Mouse (Mus musculus) ES-Bruce4 (cell line): Measurements from ENCODE around the gene Gm6377. TPM values are rescaled to one million over a fixed set of nuclear protein-coding genes. Genes with fewer than 3 reads are reported as not detected.

Experiments used
- H3K27ac ChIP-seq: 2 replicates; pipeline ENCODE4 v1.5.1; 2012; ENCODE audit warnings: low read length, inconsistent platforms; ENCODE audit not compliant: insufficient read depth
- H3K27me3 ChIP-seq: 2 replicates; pipeline ENCODE4 v1.6.1; 2012; ENCODE audit warnings: mild to moderate bottlenecking, low read length, inconsistent platforms; ENCODE audit not compliant: control insufficient read depth, poor library complexity, insufficient read depth, severe bottlenecking
- H3K36me3 ChIP-seq: 2 replicates; pipeline ENCODE4 v1.6.1; 2012; ENCODE audit warnings: inconsistent platforms, mild to moderate bottlenecking, low read length, moderate library complexity; ENCODE audit not compliant: control insufficient read depth, poor library complexity, insufficient read depth, severe bottlenecking
- H3K4me1 ChIP-seq: one replicate; pipeline ENCODE4 v1.8.1; 2011; ENCODE audit warnings: low read length; ENCODE audit not compliant: control insufficient read depth, insufficient read depth
- H3K4me3 ChIP-seq: 2 replicates; pipeline ENCODE4 v1.5.1; 2011; ENCODE audit warnings: low read depth, mild to moderate bottlenecking, low read length
- H3K9ac ChIP-seq: 2 replicates; pipeline ENCODE4 v1.6.1; 2012; ENCODE audit warnings: low read depth, mild to moderate bottlenecking, inconsistent platforms; ENCODE audit not compliant: poor library complexity, severe bottlenecking
- H3K9me3 ChIP-seq: replicated peaks from 2 replicates; pipeline ENCODE4 v1.6.1; 2012; ENCODE audit warnings: mild to moderate bottlenecking, low read length, inconsistent platforms; ENCODE audit not compliant: control insufficient read depth, poor library complexity, insufficient read depth, severe bottlenecking
- CTCF ChIP-seq: IDR thresholded peaks from one replicate; pipeline ENCODE4 v1.8.1; 2011; ENCODE audit warnings: low read depth, low read length
- EP300 ChIP-seq: IDR thresholded peaks from 2 replicates; pipeline ENCODE4 v1.6.1; 2011; ENCODE audit warnings: low read depth, low read length; ENCODE audit not compliant: insufficient read depth
- POLR2A ChIP-seq: IDR thresholded peaks from one replicate; pipeline ENCODE4 v1.8.1; 2011; ENCODE audit warnings: low read length; ENCODE audit not compliant: insufficient read depth
- polyA plus RNA-seq: library from polyadenylated mRNA; stranded (reverse); fragments of >200 nt; gene quantifications from 2 replicates; pipeline ENCODE4 v1.2.4, GENCODE M21; 2011; ENCODE audit warnings: low read depth; ENCODE audit not compliant: missing spikeins, insufficient read depth, insufficient read length

Gm6377 gene
- polyA plus RNA-seq, 1 experiment, result not detected

- Histone ChIP-seq H3K9me3 (no peaks in the 10 kb centered on the region), H3K4me1 (no peaks in the 10 kb centered on the region), H3K27me3 (no peaks in the 10 kb centered on the region), H3K36me3 (no peaks in the 10 kb centered on the region), H3K9ac (no peak overlapping the region), H3K4me3 (no peak overlapping the region), H3K27ac (no peak overlapping the region)
- TF ChIP-seq POLR2A, result no peak
- TF ChIP-seq CTCF, result no peak
- TF ChIP-seq EP300, result no peak
Observed at GRCm38 (mm10) chrX:109175470-109175869, 21.1 kb upstream of the Gm6377 start.

- H3K9me3 ChIP-seq, result no peaks in the 10 kb centered on the region
- H3K9ac ChIP-seq, result no peak overlapping the region
- H3K36me3 ChIP-seq, result no peaks in the 10 kb centered on the region
- no peak for TF ChIP-seq POLR2A
- TF ChIP-seq CTCF, result no peak
- TF ChIP-seq EP300, result no peak
- no peak overlapping the region for H3K27ac ChIP-seq
- H3K27me3 ChIP-seq, result no peaks in the 10 kb centered on the region
- no peaks in the 10 kb centered on the region for H3K4me1 ChIP-seq
- no peak overlapping the region for H3K4me3 ChIP-seq
Observed at GRCm38 (mm10) chrX:109184706-109185478, 11.7 kb upstream of the Gm6377 start.

- H3K36me3 ChIP-seq, result no peaks in the 10 kb centered on the region
- no peak overlapping the region for H3K4me3 ChIP-seq
- H3K9me3 ChIP-seq, result no peaks in the 10 kb centered on the region
- H3K4me1 ChIP-seq, result no peaks in the 10 kb centered on the region
- H3K27ac ChIP-seq, result no peak overlapping the region
- no peaks in the 10 kb centered on the region for H3K27me3 ChIP-seq
- TF ChIP-seq POLR2A, result no peak
- no peak for TF ChIP-seq EP300
- TF ChIP-seq CTCF, result no peak
- H3K9ac ChIP-seq, result no peak overlapping the region
Observed at GRCm38 (mm10) chrX:109189607-109190006, 6.9 kb upstream of the Gm6377 start.

GRCm38 (mm10) chrX:109190969-109191368 is 5.6 kb upstream of the Gm6377 start:
- no peaks in the 10 kb centered on the region for H3K4me1 ChIP-seq
- H3K27ac ChIP-seq, result no peak overlapping the region

GRCm38 (mm10) chrX:109191436-109191835 is 5.1 kb upstream of the Gm6377 start:
- no peaks in the 10 kb centered on the region for H3K9me3 ChIP-seq
- no peaks in the 10 kb centered on the region for H3K27me3 ChIP-seq
- no peak overlapping the region for H3K4me3 ChIP-seq
- H3K27ac ChIP-seq, result no peak overlapping the region
- TF ChIP-seq POLR2A, result no peak
- no peak for TF ChIP-seq EP300
- TF ChIP-seq CTCF, result no peak
- H3K4me1 ChIP-seq, result no peaks in the 10 kb centered on the region
- no peak overlapping the region for H3K9ac ChIP-seq
- no peaks in the 10 kb centered on the region for H3K36me3 ChIP-seq

More at GRCm38 (mm10) chrX:109190969-109191368, 5.6 kb upstream of the Gm6377 start:
- Histone ChIP-seq H3K9ac (no peak overlapping the region), H3K27me3 (no peaks in the 10 kb centered on the region), H3K4me3 (no peak overlapping the region), H3K9me3 (no peaks in the 10 kb centered on the region), H3K36me3 (no peaks in the 10 kb centered on the region)
- no peak for TF ChIP-seq EP300
- TF ChIP-seq CTCF, result no peak
- no peak for TF ChIP-seq POLR2A

- TF ChIP-seq EP300 (no peak), POLR2A (no peak), CTCF (no peak)
- Histone ChIP-seq H3K27me3 (no peaks in the 10 kb centered on the region), H3K4me3 (no peak overlapping the region), H3K4me1 (no peaks in the 10 kb centered on the region), H3K27ac (no peak overlapping the region), H3K36me3 (no peaks in the 10 kb centered on the region), H3K9ac (no peak overlapping the region), H3K9me3 (no peaks in the 10 kb centered on the region)
Observed at GRCm38 (mm10) chrX:109207843-109208242, 11.3 kb downstream of the Gm6377 start.
